Mouse (Mus musculus) hematopoietic stem cell, adult 5-6 weeks (primary cell): ENCODE data around the gene Nfil3. TPM values are rescaled to one million over a fixed set of nuclear protein-coding genes. Genes with fewer than 3 reads are reported as not detected.

Experiments used
- ATAC-seq, 2 experiments: fragments of 125-278 bp in 1 of 2; replicated peaks in 1 of 2; 2 replicates each; pipeline ENCODE4 v1.8.0; 2016 to 2017; ENCODE audit warnings: inconsistent platforms in 2 of 2, mild to moderate bottlenecking in 2 of 2, moderate number of reproducible peaks in 2 of 2, low read depth in 1 of 2, moderate TSS enrichment in 1 of 2; ENCODE audit not compliant: low FRiP score in 2 of 2, poor library complexity in 2 of 2, severe bottlenecking in 2 of 2, insufficient read depth in 1 of 2, low TSS enrichment in 1 of 2
- total RNA-seq: library from RNA; stranded (forward); fragments of 172-1452, 232-1000 nt; gene quantifications from 2 replicates; pipeline ENCODE4 v1.2.3, GENCODE M21; 2017

The Nfil3 gene
- total RNA-seq, result 10.1 and 11.2 TPM in 2 replicates

DNA sequence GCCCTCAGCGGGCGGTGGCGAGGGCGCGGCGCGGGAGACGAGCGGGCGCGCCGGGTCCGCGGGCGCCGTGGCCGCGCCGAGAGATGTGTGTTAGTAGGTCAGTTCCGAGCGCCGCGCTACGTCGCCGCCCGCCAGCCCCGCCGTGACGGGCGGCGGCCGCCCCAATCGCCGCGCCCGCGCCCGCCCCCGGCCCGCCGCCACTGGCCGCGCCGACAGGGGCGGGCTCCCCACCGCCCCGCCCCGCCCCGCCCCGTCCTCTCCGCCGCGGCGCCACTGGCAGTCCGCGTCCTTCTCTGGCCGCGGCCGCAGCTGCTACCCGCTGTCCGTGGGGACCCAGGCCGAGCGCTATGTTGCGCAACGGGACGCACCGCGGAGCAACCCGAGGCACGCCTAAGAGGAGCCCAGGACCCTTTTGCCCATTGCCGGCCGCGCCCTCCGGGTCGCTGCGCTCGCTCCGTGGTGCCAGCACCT is at the start of gene Nfil3:
Nfil3 (minus strand) TSS at position 123 of the 471 bp plus-strand sequence.
- peak in 1 of 2 experiments; percentile 37; a peak in 2 of 4 replicates for ATAC-seq

DNA sequence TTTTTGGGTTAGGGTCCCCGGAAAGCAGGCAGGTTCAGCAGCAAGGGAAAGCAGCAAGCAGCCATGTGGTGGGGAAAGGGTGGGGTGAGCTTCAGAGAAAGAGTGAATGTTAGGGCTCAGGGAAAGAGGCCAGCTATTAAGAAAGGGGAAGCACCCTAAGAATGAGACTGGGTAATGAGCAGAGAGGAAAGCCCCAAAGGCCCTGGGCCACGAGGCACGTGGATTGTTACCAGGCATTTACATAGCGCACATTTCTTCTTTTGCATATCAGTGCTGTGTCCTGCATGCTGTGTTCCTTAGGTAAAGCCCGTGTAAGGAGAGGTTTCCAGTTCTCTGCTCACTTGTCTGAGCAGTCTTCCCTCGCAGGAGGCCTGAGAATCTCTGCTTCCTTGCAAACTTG is 43.4 kb upstream of the Nfil3 start:
- peak; percentile 80 to 81 for ATAC-seq

DNA sequence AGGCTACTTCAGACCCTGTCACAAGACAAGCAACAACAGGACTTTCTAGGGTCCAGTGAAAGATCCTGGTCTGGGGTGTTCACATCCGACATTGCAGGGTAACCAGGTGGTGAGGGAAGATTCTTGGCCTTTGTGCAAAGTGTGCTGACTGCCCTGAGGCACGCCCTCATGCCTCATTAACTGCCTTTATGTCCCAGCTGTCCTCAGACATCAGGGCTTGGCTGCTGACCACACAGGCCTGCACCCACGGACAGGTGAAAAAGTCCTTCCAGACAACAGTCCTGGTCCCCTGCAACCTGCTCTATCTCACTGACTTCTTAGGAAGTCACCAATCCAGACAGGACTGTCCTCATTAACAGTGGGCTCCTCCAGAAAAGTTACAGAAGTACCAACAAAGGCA is 39.4 kb upstream of the Nfil3 start:
- no peak for ATAC-seq

DNA sequence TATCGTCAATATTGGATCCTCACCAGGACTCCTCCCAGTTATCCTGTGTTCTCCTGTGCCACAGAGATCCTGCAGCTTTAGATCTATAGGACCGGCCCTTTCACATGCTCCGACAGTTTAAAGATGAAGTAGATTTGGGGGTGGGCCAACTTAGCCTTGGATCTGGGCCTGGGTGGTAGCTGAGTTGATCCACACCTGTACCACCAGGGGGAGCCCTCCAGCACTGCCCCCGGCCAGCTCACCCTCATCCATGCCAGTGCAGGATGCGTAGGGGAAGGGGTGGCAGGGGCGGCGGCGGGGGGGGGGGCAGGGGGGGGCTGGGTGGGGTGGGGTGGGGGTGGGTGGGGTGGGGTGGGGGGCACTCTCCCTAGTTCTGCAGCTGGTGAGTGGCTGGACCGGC is 38.7 kb upstream of the Nfil3 start:
- no peak for ATAC-seq

DNA sequence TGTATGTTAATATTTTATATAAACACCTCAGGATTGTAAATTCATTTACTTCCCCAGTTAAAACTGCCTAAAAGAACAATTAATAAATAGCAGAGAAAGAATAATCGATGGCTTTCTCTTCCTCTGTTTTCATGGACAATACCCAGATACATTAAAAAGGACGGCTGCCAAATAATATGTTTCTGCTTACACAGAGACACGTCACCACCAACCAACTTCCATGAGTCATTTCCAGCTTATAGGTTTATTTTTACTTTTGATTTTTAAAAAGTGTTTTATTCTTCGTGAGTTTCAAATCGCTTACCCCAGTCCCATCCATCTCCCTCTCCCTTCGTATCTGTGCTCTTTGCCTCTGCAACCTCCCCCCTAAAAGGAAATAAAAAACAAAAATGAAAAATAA is 38.1 kb upstream of the Nfil3 start:
- no peak for ATAC-seq

DNA sequence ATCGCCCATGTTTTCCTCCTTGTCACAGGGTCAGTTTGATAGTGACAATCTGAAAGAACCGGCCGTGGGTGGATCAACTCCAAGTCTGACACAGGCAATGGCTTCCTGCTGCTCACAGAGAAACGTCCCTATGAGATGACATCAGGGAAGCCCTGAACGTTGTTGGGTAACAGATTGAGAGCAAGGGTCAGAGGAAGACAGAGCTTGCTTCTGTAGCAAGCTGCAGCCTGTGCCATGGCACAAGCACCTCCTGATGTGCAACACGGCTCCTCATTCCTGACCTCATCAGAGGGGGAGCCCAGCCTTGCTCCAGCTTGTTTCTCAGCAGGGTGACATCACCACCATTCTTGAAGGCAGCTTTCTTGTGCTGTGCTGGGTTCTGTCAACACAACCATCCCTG is 37.1 kb upstream of the Nfil3 start:
- ATAC-seq, result no peak

DNA sequence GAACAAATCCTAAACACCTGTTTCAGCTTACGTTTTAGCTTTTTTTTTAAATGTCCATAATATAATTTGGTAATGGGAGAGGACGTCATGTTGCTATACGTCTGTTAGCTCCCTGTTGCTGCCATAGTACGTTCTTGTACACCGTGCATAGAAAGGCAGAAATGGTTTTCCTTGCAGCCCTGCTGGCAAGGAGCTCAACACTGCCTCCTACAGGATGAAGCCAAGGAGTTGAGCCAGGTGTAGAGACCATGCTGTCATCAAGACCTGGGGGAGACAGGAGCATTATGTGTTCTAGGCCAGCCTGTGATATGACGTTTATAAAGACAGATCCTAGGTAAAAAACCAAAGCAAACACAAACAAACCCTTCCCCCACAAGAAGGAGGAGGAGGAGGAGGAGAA is 36.2 kb upstream of the Nfil3 start:
- ATAC-seq, result no peak; a peak in 1 of 4 replicates

DNA sequence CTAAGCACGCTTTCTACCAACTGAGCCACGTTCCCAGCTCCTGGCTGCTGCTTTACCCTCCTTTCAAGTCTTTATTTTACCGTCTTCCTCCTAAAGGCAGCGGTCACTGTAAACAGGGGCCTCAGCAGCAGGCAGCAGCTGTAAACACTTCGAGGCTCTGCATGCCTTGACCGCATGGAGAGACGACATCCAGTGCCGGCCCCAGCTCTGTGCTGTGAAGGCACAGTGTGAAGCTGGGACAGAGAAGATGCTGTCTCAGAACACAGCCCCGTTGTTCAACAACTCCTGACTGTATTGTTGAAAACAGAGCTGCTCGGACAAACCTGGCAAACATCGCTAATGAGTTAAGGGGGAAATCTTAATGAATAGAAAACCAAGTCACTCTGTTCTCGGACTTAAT is 30.6 kb upstream of the Nfil3 start:
- ATAC-seq, result no peak

DNA sequence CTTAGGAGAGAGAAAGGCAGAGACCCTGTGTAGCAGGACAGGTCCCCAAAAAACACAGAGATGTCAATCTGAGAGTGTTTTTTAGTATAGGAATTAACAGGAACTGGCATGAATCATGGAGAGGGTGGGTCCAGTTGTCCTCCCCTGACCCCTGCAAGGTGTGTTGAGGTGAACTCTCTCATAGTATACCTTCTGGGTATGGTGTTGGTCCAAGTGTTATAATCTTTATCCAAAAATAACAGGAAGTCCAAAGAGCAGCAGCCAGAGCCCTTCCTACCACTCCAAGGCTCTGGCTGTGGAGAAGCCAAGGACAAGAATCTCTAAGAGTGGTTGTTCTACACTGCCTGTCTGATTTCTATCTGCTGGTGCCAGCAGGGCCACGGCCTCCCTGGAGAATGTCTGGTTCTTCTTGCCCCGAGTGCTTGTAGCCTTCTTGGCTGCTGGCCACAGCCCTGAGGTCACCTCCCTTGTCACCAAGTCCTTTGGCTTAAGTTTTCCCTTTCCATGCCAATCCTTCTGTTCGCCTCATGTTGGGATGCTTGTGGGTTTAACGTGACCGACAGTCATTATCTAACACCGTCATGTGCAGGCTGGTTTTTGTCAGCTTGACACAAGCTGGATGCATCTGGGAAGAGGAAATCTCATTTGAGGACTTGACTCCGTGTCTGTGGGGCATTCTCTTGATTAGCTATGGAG is 27.8 kb upstream of the Nfil3 start:
- no peak for ATAC-seq

DNA sequence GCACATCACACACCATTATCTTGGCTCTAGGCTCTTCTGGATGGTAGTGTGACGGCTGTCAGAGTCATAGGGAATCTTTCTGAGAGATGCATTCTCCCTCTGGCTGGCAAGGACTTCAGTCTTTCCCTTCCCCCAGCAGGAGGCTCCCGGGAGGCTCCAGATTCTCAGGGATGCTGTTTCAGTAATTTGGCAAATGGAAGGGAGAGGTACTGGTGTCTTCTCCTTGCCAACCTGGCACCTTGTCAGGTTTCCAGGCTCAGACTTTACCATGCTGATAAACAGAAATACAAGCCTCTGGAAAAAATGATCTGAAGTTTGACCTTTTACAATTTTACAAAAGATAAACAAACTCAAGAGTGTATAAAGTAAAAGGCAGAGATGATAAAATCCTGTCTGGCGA is 26.9 kb upstream of the Nfil3 start:
- no peak for ATAC-seq

DNA sequence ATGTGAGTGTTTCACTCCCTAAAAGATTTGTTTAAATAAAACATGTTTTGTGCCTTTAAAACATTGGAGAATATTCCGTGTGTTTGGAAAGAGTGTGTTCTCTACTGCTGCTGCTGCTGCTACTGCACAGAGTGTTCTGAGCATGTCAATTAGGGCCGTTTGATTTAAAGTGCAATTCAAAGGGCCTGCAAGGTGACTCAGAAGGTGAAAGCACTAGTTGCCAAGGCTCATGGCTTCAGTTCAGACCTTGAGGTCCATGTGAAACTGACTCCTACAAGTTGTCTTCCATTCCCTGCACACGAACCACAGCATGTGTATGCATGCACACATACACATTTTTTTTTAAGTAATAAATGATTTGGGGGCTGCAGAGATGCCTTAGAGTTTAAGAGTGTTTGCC is 22.4 kb upstream of the Nfil3 start:
- no peak for ATAC-seq

DNA sequence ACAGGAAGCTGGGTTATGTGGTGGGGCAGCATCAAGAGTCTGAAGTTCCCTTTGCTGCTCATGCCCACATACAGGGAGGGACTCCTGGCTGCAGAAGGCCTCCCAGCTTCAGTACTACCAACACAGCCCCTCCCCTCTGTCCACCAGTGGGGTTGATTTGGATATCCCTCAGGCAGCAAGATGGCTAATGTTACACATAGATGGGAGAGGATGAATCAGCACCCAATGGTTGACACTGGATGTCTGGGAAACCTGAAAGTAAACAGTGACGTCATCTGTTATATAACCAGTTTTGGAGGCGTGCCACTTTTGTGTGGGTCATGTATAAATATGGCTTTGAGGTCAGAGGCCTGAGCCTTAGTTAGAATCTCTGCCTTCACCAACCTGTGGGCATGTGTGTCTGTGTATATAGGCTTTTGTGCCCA is 20.6 kb upstream of the Nfil3 start:
- ATAC-seq, result peak; percentile 91 to 96

DNA sequence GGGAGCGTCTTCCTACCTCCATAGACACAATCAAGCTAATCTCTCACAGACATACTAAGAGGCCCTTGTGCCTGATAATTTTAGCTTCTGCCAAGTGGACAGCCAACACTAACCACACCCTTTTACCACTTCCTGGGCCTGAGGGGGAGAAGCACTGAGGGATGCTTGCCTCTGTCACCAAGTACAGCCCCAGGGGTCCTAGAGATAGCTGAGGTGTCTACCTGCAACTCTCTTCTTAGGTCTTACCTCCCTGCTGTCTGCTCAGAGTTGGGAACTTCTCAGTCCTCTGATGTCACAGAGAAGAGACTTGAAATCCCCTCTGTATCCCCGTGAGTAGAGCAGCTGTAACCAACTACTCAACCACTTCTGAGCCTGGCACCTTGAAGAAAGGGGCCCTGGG is 19.6 kb upstream of the Nfil3 start:
- no peak for ATAC-seq

DNA sequence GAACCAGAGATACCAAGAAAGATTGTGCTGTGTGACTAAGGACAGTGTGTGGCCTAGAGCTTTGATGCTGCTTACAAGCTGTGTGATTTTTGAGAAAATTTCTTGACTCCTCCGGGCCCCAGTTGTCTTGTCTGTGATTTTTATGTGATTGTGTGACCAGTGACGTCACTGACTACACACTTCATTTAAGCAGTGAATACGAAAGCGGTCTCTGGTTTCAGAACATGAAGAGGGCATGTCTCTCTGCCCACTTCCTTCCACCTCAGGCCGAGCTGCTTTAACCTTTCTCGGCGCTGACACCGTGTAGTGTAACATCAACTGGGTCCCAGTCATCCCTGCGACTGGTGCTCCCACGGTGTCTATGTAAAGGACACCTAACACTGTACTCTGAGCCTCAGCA is 17.7 kb upstream of the Nfil3 start:
- no peak for ATAC-seq

DNA sequence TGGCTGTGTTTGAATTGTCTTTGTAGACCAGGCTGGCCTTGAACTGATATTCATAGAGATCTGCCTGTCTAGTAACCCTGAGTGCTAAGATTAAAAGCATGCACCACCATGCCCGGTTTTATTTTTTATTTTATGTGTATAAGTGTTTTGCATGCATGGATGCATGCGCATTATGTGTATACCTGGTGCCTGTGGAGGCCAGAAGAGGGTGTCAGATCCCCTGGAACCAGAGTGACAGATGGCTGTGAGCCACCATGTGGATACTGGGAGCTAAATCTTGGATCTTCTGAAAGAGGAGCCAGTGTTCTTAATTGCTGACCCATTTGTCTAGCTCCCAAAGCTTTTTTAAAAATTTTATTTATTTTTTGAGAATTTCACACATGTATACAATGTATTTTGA is 16.9 kb upstream of the Nfil3 start:
- ATAC-seq, result no peak

DNA sequence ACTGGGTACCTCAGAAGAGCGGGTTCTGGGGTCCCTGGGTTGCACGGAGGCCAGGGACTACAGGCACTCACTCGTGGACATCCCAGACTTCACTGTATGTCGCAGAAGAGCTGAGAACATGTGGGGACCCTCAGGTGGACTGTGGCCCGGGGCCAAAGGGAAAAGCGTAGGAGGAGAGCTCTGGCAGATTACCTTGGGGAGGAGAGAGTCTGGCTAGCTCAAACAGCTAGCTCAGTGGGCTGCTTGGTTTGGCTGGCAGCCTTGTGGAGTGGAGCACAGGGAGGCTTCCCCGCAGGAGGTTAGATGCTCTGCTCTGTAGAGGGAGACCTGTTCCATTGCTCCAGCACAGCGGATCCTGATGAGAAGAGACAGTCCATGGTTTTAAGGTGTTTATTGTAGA is 15.3 kb upstream of the Nfil3 start:
- no peak for ATAC-seq

DNA sequence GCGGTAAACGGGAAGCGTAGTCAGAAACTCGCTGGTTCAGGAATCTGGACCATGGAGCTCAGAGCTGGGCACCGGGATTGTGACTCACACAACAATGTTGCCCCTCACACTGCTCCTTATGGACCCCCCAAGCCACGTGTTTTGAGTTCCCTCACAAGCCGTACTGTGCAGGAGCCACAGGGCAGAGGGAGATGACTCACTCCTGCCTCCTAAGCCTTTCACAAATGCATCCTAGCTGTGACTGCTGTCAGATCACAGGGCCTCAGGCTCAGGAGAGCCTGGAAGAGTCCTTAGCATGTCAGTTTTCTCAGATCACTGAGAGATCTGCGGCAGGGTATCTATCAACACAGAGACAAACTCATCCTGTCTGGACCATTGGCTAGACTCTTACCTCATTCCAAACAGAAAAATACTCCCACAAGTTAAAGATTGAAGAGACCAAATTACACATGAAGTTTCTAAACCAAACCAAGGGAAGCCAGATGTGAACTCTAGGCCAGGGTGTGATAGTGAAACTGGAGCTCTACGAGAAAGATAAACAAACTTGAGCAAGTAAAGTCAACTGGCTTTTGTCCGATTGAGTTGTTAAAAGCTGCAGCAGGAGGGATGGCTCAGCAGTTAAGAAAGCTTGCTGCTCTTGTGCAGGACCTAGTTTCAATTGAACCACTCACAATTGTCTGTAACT is 13.5 kb upstream of the Nfil3 start:
- no peak for ATAC-seq

DNA sequence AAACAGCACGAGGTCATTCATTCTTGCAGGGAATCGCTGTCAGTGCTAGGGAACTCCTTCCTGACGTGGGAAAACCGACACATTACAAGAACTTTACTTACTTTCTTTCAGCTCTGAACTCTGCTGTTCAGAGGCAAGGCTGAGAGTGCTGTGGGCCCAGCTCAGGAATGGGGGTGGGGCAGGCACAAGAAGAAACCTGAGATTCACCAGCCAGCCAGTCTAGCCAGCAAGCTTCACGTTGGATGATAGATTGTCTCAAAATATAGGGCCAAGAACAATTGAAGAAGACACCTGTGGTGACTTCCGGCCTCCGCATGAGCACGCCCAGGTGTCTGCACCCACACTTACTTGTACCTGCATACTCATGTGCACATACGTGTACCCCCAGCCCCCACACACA is 9.3 kb upstream of the Nfil3 start:
- ATAC-seq, result no peak

DNA sequence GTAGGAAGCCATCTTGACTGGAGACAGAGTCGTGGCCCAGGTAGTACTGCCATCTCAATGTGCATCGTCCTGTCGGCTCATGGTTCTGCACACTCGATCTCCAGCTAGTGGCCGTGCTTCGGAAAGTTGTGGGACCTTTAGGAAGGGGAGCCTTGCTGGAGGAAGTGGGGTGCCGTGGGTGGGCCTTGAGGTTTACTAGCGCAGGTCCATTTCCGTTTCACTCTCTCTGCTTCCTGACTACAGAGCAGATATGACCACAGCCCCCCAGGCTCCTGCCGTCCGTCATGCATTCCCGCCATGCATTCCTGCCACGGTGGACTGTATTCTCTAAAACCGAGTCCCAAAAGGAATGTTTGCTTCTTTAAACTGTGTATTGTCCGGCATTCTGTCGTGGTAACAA is 8.1 kb upstream of the Nfil3 start:
- ATAC-seq, result peak; percentile 72 to 93
